Mouse (Mus musculus) stomach, postnatal 0 days (tissue): ENCODE data around the gene Cideb. TPM values are rescaled to one million over a fixed set of nuclear protein-coding genes. Genes with fewer than 3 reads are reported as not detected.

Experiments
- ATAC-seq: fragments of 200-750 bp; cut with Nextera tagmentation; 2 replicates; pipeline ENCODE4 v1.8.0; 2017; ENCODE audit not compliant: low FRiP score, low TSS enrichment
- DNase-seq: peaks from one replicate; pipeline ENCODE4 v3.0.0-alpha.2; 2016; ENCODE audit warnings: low spot score
- H3K27ac ChIP-seq: fragments of 300-500 bp; sonication (generic); replicated peaks from 2 replicates; pipeline ENCODE4 v1.5.1; 2014; ENCODE audit warnings: mild to moderate bottlenecking, control low read depth
- H3K27me3 ChIP-seq: fragments of 300-500 bp; sonication (generic); 2 replicates; pipeline ENCODE4 v1.6.1; 2014; ENCODE audit warnings: low read length; ENCODE audit not compliant: control insufficient read depth, insufficient read depth
- H3K36me3 ChIP-seq: fragments of 300-500 bp; sonication (generic); 2 replicates; pipeline ENCODE4 v1.6.1; 2014; ENCODE audit warnings: low read length, mixed read lengths; ENCODE audit not compliant: control insufficient read depth, insufficient read depth
- H3K4me1 ChIP-seq: fragments of 300-500 bp; sonication (generic); replicated peaks from 2 replicates; pipeline ENCODE4 v1.6.1; 2014; ENCODE audit warnings: antibody characterized with exemption; ENCODE audit not compliant: control insufficient read depth, insufficient read depth
- H3K4me2 ChIP-seq: fragments of 300-500 bp; sonication (generic); replicated peaks from 2 replicates; pipeline ENCODE4 v1.6.1; 2014; ENCODE audit warnings: low read depth, mild to moderate bottlenecking, control low read depth, moderate library complexity
- H3K4me3 ChIP-seq: fragments of 300-500 bp; sonication (generic); 2 replicates; pipeline ENCODE4 v1.5.1; 2014; ENCODE audit warnings: low read depth, low read length, control low read depth
- H3K9ac ChIP-seq: fragments of 300-500 bp; sonication (generic); 2 replicates; pipeline ENCODE4 v1.6.1; 2014; ENCODE audit warnings: mild to moderate bottlenecking, low read length, control low read depth, mixed read lengths
- H3K9me3 ChIP-seq: fragments of 300-500 bp; sonication (generic); 2 replicates; pipeline ENCODE4 v1.6.1; 2016; ENCODE audit warnings: low read length; ENCODE audit not compliant: control insufficient read depth
- CTCF ChIP-seq: IDR thresholded peaks from 2 replicates; pipeline ENCODE4 v1.5.1; 2016; ENCODE audit warnings: antibody characterized with exemption, low read depth, mild to moderate bottlenecking, moderate library complexity
- EP300 ChIP-seq: optimal IDR thresholded peaks from 2 replicates; pipeline ENCODE3; 2016; ENCODE audit warnings: antibody characterized with exemption
- WGBS: fragments of 180-500 bp; shearing (Covaris S2); extraction: QIAGEN DNeasy Blood & Tissue Kit; methylation state at CpG from one replicate; pipeline ENCODE4 v1.1.7; 2014; 5-methylcytosine and 5-hydroxymethylcytosine counted together
- polyA plus RNA-seq: library from polyadenylated mRNA; unstranded; fragments of >200 nt; fragmentation: Nextera tagmentation; extraction: Ambion mirVana; gene quantifications from 2 replicates; pipeline ENCODE4 v1.2.1, GENCODE M21; 2015

Gene Cideb
- polyA plus RNA-seq, 1 experiment from 2014 or later: 13.6 TPM

DNA sequence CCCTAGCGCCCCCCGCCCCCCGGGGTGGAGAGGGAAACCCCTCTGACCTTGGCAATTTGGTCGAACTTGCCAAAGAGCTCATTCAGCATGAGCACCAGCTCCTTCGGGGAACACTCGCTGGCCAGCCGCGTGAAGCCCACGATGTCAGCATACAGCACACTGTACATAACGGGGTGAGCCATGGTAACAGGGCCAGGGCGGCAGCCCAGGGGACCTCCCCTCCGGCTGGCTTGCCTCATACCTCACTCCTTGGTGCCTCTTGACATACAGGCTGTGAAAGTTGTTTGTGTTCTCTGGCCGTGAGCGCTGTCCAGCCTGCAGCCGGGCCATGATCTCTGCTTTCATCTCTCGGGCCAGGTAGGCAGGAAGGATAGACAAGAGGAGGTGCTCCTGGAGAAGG is 21.4 kb upstream of the Cideb start:
- TF ChIP-seq CTCF (no peak), EP300 (no peak)
- no peak overlapping the region for H3K9ac ChIP-seq
- no peak for ATAC-seq
- H3K27me3 ChIP-seq: no peaks in the 10 kb centered on the region
- H3K4me3 ChIP-seq: no peak overlapping the region
- WGBS: 59% methylated on average over 16 of the region's 16 CpGs
- H3K4me1 ChIP-seq: no peaks in the 10 kb centered on the region
- H3K27ac ChIP-seq: no peak overlapping the region
- no peak overlapping the region for H3K4me2 ChIP-seq
- H3K9me3 ChIP-seq: no peaks in the 10 kb centered on the region
- no peak for DNase-seq
- no peaks in the 10 kb centered on the region for H3K36me3 ChIP-seq

- ATAC-seq (no peak), DNase-seq (no peak)
- Histone ChIP-seq H3K36me3 (no peaks in the 10 kb centered on the region), H3K9me3 (no peaks in the 10 kb centered on the region), H3K9ac (no peak overlapping the region), H3K4me2 (no peak overlapping the region), H3K27me3 (no peaks in the 10 kb centered on the region), H3K4me3 (no peak overlapping the region), H3K4me1 (no peaks in the 10 kb centered on the region), H3K27ac (no peak overlapping the region)
- 89% methylated on average over 15 of the region's 15 CpGs for WGBS
- TF ChIP-seq EP300 (no peak), CTCF (no peak)
These were observed 20.4 kb upstream of the Cideb start for GRCm38 (mm10) chr14:55778686-55779085.

- H3K4me1 ChIP-seq: no peaks in the 10 kb centered on the region
- ATAC-seq: no peak
- H3K4me2 ChIP-seq: no peak overlapping the region
- H3K4me3 ChIP-seq: no peak overlapping the region
- H3K9ac ChIP-seq: no peak overlapping the region; the same call in 1 of the 2 replicates
- no peaks in the 10 kb centered on the region for H3K9me3 ChIP-seq
- no peak overlapping the region for H3K27ac ChIP-seq
- DNase-seq: no peak
- TF ChIP-seq EP300 (no peak), CTCF (no peak)
- no peaks in the 10 kb centered on the region for H3K36me3 ChIP-seq
- no peaks in the 10 kb centered on the region for H3K27me3 ChIP-seq
- WGBS: 81% methylated on average over 11 of the region's 11 CpGs
These were observed 19.5 kb upstream of the Cideb start for GRCm38 (mm10) chr14:55777806-55778205.

GRCm38 (mm10) chr14:55777176-55777575 is 18.9 kb upstream of the Cideb start:
- no peak for DNase-seq
- 8% methylated on average over 3 of the region's 3 CpGs for WGBS
- ATAC-seq: 0 out of 2 replicates have a peak, but pooled peaks have one; percentile 9

GRCm38 (mm10) chr14:55776711-55777110 is 18.5 kb upstream of the Cideb start:
- H3K27me3 ChIP-seq: no peaks in the 10 kb centered on the region
- H3K4me1 ChIP-seq: no peaks in the 10 kb centered on the region
- ATAC-seq (no peak), DNase-seq (no peak)
- no peak overlapping the region for H3K9ac ChIP-seq
- TF ChIP-seq EP300 (no peak), CTCF (no peak)
- H3K9me3 ChIP-seq: no peaks in the 10 kb centered on the region
- 35% methylated on average over 7 of the region's 7 CpGs for WGBS
- no peak overlapping the region for H3K27ac ChIP-seq
- H3K4me2 ChIP-seq: no peak overlapping the region
- H3K4me3 ChIP-seq: no peak overlapping the region
- no peaks in the 10 kb centered on the region for H3K36me3 ChIP-seq

More at GRCm38 (mm10) chr14:55777176-55777575, 18.9 kb upstream of the Cideb start:
- H3K27me3 ChIP-seq: no peaks in the 10 kb centered on the region
- H3K4me1 ChIP-seq: no peaks in the 10 kb centered on the region
- no peak overlapping the region for H3K4me2 ChIP-seq
- TF ChIP-seq CTCF: no peak
- TF ChIP-seq EP300: no peak
- no peak overlapping the region for H3K4me3 ChIP-seq
- H3K27ac ChIP-seq: no peak overlapping the region
- no peaks in the 10 kb centered on the region for H3K36me3 ChIP-seq
- H3K9me3 ChIP-seq: no peaks in the 10 kb centered on the region
- H3K9ac ChIP-seq: 0 out of 2 replicates have a peak overlapping the region, but pooled peaks have one; percentile 18

DNA sequence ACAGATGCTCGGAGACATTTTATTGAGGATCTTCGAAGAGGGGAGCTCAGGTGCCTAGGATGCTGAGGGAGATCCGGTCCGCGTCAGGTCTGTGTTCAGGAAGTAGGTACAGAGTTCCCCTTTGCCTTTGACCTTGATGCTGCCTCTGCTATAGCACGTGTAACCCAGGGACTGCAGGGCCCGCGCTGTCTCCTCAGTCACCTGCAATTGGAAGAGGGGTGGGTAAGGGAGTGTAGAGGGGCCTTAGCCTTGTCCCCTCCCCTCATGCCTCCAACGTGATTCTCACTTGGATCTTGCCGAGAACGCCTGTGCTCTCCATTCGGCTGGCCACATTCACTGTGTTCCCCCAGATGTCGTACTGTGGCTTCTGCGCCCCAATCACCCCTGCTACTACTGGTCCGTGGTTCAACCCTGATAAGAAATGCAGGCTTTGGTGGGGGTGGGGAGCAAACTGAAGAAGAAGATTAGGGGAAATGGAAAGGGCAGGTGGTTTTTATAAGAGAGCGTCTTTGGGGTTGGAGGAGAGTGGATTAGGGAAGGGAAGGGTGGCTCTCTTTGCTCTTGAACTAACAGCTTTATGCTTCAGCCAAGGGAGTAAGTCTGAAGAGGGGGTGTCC is 10.9 kb upstream of the Cideb start:
- TF ChIP-seq EP300: no peak
- no peak for TF ChIP-seq CTCF
- no peak overlapping the region for H3K4me3 ChIP-seq
- no peaks in the 10 kb centered on the region for H3K9me3 ChIP-seq
- no peak overlapping the region for H3K4me2 ChIP-seq
- no peaks in the 10 kb centered on the region for H3K36me3 ChIP-seq
- no peaks in the 10 kb centered on the region for H3K27me3 ChIP-seq
- WGBS: 76% methylated on average over 16 of the region's 16 CpGs
- 0 out of 2 replicates have a peak, but pooled peaks cover 2% of the 10 kb centered on the region for H3K4me1 ChIP-seq
- H3K9ac ChIP-seq: no peak overlapping the region
- peak; percentile 14; the same call in 1 of the 2 replicates for ATAC-seq
- no peak for DNase-seq
- no peak overlapping the region for H3K27ac ChIP-seq
